Mouse (Mus musculus): ENCODE measurements around the gene Lifr.

- TF ChIP-seq CTCF (IDR thresholded peaks at IDR 0.05; ENCODE audit: control insufficient read depth, insufficient read depth, low read length): no peak
- TF ChIP-seq POLR2A (IDR thresholded peaks at IDR 0.05; ENCODE audit: borderline replicate concordance, control insufficient read depth, low read depth, low read length): no peak
These were observed 29.6 kb downstream of the Lifr start for GRCm38 (mm10) chr15:7119930-7120512.

Data from bone marrow, adult 2 months (tissue).